Mouse (Mus musculus) midbrain, embryonic 12.5 days (tissue): ENCODE data around the gene Arntl. TPM values are rescaled to one million over a fixed set of nuclear protein-coding genes. Genes with fewer than 3 reads are reported as not detected.

ENCODE experiments used
- ATAC-seq: fragments of 200-750 bp; cut with Nextera tagmentation; 2 replicates; pipeline ENCODE4 v1.8.0; 2017; ENCODE audit warnings: low read depth, moderate TSS enrichment, moderate library complexity; ENCODE audit not compliant: low FRiP score
- H3K27ac ChIP-seq: fragments of 300-500 bp; sonication (generic); replicated peaks from 2 replicates; pipeline ENCODE4 v1.5.1; 2016; ENCODE audit warnings: mild to moderate bottlenecking
- H3K27me3 ChIP-seq: fragments of 300-500 bp; sonication (generic); 2 replicates; pipeline ENCODE4 v1.6.1; 2016; ENCODE audit warnings: mild to moderate bottlenecking
- H3K36me3 ChIP-seq: fragments of 300-500 bp; sonication (generic); 2 replicates; pipeline ENCODE4 v1.6.1; 2016
- H3K4me1 ChIP-seq: fragments of 300-500 bp; sonication (generic); 2 replicates; pipeline ENCODE4 v1.6.1; 2016
- H3K4me2 ChIP-seq: fragments of 300-500 bp; sonication (generic); replicated peaks from 2 replicates; pipeline ENCODE4 v1.6.1; 2016; ENCODE audit warnings: mild to moderate bottlenecking, moderate library complexity
- H3K4me3 ChIP-seq: fragments of 300-500 bp; sonication (generic); 2 replicates; pipeline ENCODE4 v1.5.1; 2016; ENCODE audit warnings: mild to moderate bottlenecking
- H3K9ac ChIP-seq: fragments of 300-500 bp; sonication (generic); replicated peaks from 2 replicates; pipeline ENCODE4 v1.6.1; 2016; ENCODE audit warnings: mild to moderate bottlenecking, moderate library complexity
- H3K9me3 ChIP-seq: fragments of 300-500 bp; sonication (generic); 2 replicates; pipeline ENCODE4 v1.6.1; 2016; ENCODE audit warnings: mild to moderate bottlenecking
- WGBS: fragments of 180-500 bp; shearing (Covaris S2); methylation state at CpG from one replicate; pipeline ENCODE4 v1.1.7; 2016; 5-methylcytosine and 5-hydroxymethylcytosine counted together
- polyA plus RNA-seq: library from polyadenylated mRNA; unstranded; fragments of >200 nt; fragmentation: Nextera tagmentation; extraction: Ambion mirVana; gene quantifications from 2 replicates; pipeline ENCODE4 v1.2.1, GENCODE M21; 2016

Arntl gene
- polyA plus RNA-seq, 1 experiment from 2014 or later = 7.8 TPM

DNA sequence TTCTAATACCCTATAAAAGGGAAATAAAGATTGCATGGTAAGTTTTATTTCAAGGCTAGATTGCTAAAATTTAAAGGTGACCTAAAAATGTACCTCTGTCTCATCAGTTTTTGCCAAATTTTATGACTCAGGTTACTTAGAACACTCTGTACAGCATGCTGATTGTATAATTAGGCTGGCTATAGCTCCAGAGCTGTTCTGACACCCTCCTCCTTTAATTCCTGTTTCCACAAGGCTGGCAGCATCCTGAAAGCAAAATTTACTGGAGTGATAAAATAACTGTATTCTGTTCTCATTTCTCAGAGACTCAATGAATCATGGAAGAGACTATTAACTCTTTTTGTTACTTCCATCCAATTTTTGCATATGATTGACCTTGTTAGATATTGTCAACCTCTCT lies 126.8 kb downstream of the Arntl start:
- Histone ChIP-seq H3K27me3 (no peaks in the 10 kb centered on the region), H3K4me3 (no peak overlapping the region), H3K4me1 (no peaks in the 10 kb centered on the region), H3K9ac (no peak overlapping the region), H3K9me3 (no peaks in the 10 kb centered on the region), H3K4me2 (no peak overlapping the region), H3K27ac (no peak overlapping the region), H3K36me3 (no peaks in the 10 kb centered on the region)
- ATAC-seq = no peak

DNA sequence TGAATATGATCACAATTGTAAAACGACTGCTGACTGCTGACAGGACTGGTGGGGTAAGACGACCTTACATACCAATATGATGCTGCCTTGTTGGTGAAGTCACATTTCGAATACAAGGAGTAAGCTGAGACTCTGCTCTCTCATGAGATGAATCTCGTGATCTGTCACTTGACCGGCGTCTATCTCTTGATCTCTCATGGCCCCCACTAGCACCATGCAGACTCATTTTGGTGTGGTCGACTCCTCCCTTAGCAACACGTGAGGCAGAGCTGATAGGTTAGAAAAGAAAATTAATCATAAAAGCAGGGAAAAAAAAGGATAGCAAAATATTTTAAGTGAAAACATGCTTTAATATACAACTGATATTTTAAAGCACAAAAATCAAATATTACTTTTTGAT lies 128.0 kb downstream of the Arntl start:
- 85% methylated on average over 8 of the region's 8 CpGs for WGBS
- Histone ChIP-seq H3K4me2 (no peak overlapping the region), H3K9ac (no peak overlapping the region), H3K27me3 (no peaks in the 10 kb centered on the region), H3K36me3 (no peaks in the 10 kb centered on the region), H3K4me3 (no peak overlapping the region), H3K9me3 (no peaks in the 10 kb centered on the region), H3K4me1 (no peaks in the 10 kb centered on the region), H3K27ac (no peak overlapping the region)
- ATAC-seq = no peak

DNA sequence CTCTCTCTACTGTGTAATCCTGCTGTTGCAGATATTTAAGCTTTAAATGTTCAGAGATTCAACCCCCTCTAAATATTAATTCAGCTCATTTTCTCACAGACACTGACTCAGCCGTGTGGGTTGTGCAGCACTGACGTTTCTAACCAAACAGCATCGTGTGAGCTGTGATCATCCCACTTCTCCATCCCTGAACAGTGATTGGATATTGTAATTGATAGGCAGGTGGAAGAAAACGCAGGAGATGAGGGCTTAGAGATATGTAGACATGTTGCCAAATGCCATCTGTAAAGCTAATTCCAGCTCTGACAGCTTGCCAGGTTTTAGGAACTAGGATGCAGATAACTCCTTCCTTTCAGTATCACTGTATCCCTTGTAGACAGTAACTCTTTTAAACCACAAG lies 140.0 kb downstream of the Arntl start:
- Histone ChIP-seq H3K4me2 (no peak overlapping the region), H3K27ac (no peak overlapping the region), H3K9ac (no peak overlapping the region), H3K27me3 (no peaks in the 10 kb centered on the region), H3K4me1 (no peaks in the 10 kb centered on the region), H3K36me3 (no peaks in the 10 kb centered on the region), H3K4me3 (no peak overlapping the region), H3K9me3 (no peaks in the 10 kb centered on the region)
- 40% methylated on average over 4 of the region's 4 CpGs for WGBS
- ATAC-seq = no peak

DNA sequence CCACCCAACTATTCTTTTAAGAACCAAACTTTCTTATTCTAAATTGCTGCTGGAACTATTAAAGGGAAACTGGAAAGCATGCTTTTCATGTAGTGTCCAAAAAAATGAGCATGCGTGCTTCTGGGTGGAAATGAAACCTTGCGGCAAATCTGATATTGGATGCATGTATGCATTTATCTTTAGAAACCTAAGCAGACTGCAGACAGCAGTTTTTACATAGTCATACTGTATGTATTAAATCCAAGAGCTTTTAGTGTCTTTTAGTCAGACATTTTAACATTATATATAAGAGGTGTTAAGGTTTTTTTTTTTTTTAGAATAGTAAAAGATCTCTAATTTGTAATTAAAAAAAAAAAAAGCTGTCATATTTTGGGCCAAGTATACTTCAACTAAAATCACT lies 140.4 kb downstream of the Arntl start:
- Histone ChIP-seq H3K9me3 (no peaks in the 10 kb centered on the region), H3K9ac (no peak overlapping the region), H3K27me3 (no peaks in the 10 kb centered on the region), H3K4me3 (no peak overlapping the region), H3K4me1 (no peaks in the 10 kb centered on the region), H3K27ac (no peak overlapping the region), H3K36me3 (no peaks in the 10 kb centered on the region), H3K4me2 (no peak overlapping the region)
- no peak for ATAC-seq
- 92% methylated on average over 2 of the region's 2 CpGs for WGBS

DNA sequence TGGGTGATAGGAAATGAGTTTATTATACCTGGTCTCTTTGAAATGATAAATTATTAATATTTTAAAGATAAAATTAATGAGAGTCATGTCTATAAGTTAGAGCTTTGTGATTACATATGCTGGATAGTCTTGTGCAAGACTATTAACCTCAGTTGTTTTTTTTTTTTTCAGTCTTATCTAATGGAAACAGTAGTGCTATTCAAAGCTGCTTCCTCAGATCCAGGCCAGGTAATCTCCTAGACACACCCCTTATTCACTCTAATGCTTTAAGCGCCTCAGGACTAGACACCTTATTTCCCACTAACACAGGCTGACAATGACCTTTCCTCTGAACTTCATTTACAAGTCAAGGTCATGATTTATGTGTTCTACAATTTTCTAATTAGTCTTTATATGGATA lies 141.8 kb downstream of the Arntl start:
- 75% methylated on average over 1 of the region's 1 CpGs for WGBS
- Histone ChIP-seq H3K27ac (no peak overlapping the region), H3K4me3 (no peak overlapping the region), H3K9ac (no peak overlapping the region), H3K36me3 (no peaks in the 10 kb centered on the region), H3K4me1 (no peaks in the 10 kb centered on the region), H3K9me3 (no peaks in the 10 kb centered on the region), H3K4me2 (no peak overlapping the region), H3K27me3 (no peaks in the 10 kb centered on the region)
- ATAC-seq = no peak

Other genes starting within 250 kb of the Arntl start
- 39.8 and 41.3 TPM in 2 replicates for gene Btbd10, start 161.9 kb downstream of the Arntl start, polyA plus RNA-seq
- not detected in 2 replicates for gene Pth, start 181.1 kb downstream of the Arntl start, polyA plus RNA-seq